9 mouse cellular contexts compared by ENCODE assay signal in the genomic region with DNA sequence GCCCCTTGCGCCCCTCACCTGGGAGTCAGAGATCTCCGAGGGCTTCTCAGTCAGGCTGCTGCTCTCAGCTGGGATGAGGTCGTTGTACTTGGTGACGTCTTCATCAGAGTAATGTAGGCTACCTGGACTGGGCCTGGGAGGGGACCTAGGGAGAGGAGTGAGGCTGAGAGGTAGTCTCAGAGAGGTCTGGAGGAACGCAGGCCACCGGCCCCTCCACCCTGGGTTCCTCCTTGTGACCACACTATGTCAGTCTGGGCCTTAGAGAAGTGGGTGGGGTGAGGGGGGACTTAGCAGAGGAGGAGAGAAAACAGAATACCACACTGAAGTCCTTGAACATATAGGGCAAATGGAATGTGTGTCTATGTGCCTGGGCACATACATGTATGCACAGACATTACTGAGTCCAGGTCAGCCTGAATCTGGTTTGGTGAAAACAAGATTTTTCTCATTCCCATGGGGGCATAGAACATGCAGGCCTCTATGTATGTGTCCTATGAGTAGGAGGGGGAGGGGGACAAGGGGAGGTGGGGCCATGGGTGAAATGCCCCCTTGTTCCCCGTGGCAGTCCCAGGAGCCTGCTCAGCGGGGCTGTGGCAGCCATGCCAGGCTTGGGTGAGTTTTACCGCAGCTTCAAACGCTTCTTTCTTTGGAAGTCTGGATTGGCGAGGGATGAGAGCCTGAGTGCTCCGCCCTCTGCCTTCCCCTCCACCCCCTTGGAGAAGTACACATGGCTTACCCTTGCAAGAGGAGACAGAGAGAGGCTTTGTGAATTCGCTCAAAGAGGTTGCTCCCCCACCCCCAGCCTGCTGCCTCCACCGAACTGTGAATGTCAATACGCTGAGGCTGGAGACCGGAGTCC. TPM values are rescaled to one million over a fixed set of nuclear protein-coding genes. Genes with fewer than 3 reads are reported as not detected.
DNase-seq lines count a peak whose midpoint lies in the region; ATAC-seq lines count a peak whose summit lies in the region.
"Had no signal": no experiment of that assay in that cellular context is flagged by ENCODE, and none has a peak within 500 bp of the region (broad histone marks: within the 10 kb centered on the region; RNA-seq: fewer than 3 reads in every experiment).

No protein-coding gene starts in this region.

- no peaks in the 10 kb centered on the region for H3K9me3 ChIP-seq in kidney, embryonic 15.5 days (replicated peaks)
- H3K9me3 ChIP-seq in hindbrain, embryonic 16.5 days (ENCODE audit: control insufficient read depth, low read length) = no peaks in the 10 kb centered on the region
- H3K9me3 ChIP-seq in midbrain, embryonic 13.5 days = no peaks in the 10 kb centered on the region
- H3K9me3 ChIP-seq: liver, embryonic 15.5 days had no signal

- H3K27me3 ChIP-seq in kidney, embryonic 15.5 days = no peaks in the 10 kb centered on the region
- no peaks in the 10 kb centered on the region for H3K27me3 ChIP-seq in hindbrain, embryonic 16.5 days (replicated peaks; ENCODE audit: control insufficient read depth, insufficient read depth, low read length)
- H3K27me3 ChIP-seq in midbrain, embryonic 13.5 days = no peaks in the 10 kb centered on the region

- H3K9ac ChIP-seq in kidney, embryonic 15.5 days = no peak overlapping the region
- H3K9ac ChIP-seq in hindbrain, embryonic 16.5 days (ENCODE audit: low read depth, low read length) = no peak overlapping the region
- no peak overlapping the region for H3K9ac ChIP-seq in midbrain, embryonic 13.5 days (replicated peaks)
- H3K9ac ChIP-seq: liver, embryonic 15.5 days had no signal

- H3K4me2 ChIP-seq in kidney, embryonic 15.5 days = 0 out of 2 replicates have a peak overlapping the region, but pooled peaks have one; percentile 10
- no peak overlapping the region for H3K4me2 ChIP-seq in hindbrain, embryonic 16.5 days (ENCODE audit: low read length)
- H3K4me2 ChIP-seq in midbrain, embryonic 13.5 days (replicated peaks) = no peak overlapping the region
- H3K4me2 ChIP-seq: liver, embryonic 15.5 days had no signal

- no peaks in the 10 kb centered on the region for H3K36me3 ChIP-seq in kidney, embryonic 15.5 days
- H3K36me3 ChIP-seq in hindbrain, embryonic 16.5 days (ENCODE audit: control insufficient read depth, insufficient read depth, low read length) = 0 out of 2 replicates have a peak, but pooled peaks cover 2% of the 10 kb centered on the region
- H3K36me3 ChIP-seq in midbrain, embryonic 13.5 days = peaks cover 13% of the 10 kb centered on the region
- H3K36me3 ChIP-seq: liver, embryonic 15.5 days had no signal

- DNase-seq in kidney, postnatal 36 days = no peak
- DNase-seq in embryo, embryonic 11 days = peak; percentile 68
- DNase-seq in adipocyte (ENCODE audit: low spot score) = no peak
- DNase-seq in urinary bladder, postnatal 10 days (ENCODE audit: low spot score) = no peak
- DNase-seq in B cell, adult 2 months = no peak

- 0 out of 2 replicates have a peak, but pooled peaks have one; percentile 25 for ATAC-seq in kidney, embryonic 15.5 days (replicated peaks; ENCODE audit: low FRiP score)
- peak; percentile 91 for ATAC-seq in hindbrain, embryonic 16.5 days
- peak; percentile 78 for ATAC-seq in midbrain, embryonic 13.5 days

- peak overlapping the region; percentile 52; the same call in 1 of the 2 replicates for H3K27ac ChIP-seq in kidney, embryonic 15.5 days
- peak overlapping the region; percentile 66; the same call in 1 of the 2 replicates for H3K27ac ChIP-seq in hindbrain, embryonic 16.5 days (ENCODE audit: low read depth, low read length)
- peak overlapping the region; percentile 77 for H3K27ac ChIP-seq in midbrain, embryonic 13.5 days
- H3K27ac ChIP-seq: liver, embryonic 15.5 days had no signal

- H3K4me1 ChIP-seq in kidney, embryonic 15.5 days = peaks cover 48% of the 10 kb centered on the region
- peaks cover 5% of the 10 kb centered on the region for H3K4me1 ChIP-seq in hindbrain, embryonic 16.5 days (ENCODE audit: control insufficient read depth, insufficient read depth, low read depth, low read length)
- peaks cover 55% of the 10 kb centered on the region for H3K4me1 ChIP-seq in midbrain, embryonic 13.5 days (replicated peaks)

- 43% methylated on average over 16 of the region's 16 CpGs for WGBS in kidney, embryonic 15.5 days
- WGBS in hindbrain, embryonic 16.5 days = 42% methylated on average over 16 of the region's 16 CpGs
- WGBS in midbrain, embryonic 13.5 days = 25% methylated on average over 16 of the region's 16 CpGs

- no peak overlapping the region for H3K4me3 ChIP-seq in kidney, embryonic 15.5 days (replicated peaks)
- H3K4me3 ChIP-seq in hindbrain, embryonic 16.5 days (ENCODE audit: low read length) = no peak overlapping the region
- no peak overlapping the region for H3K4me3 ChIP-seq in midbrain, embryonic 13.5 days (replicated peaks)
- H3K4me3 ChIP-seq: liver, embryonic 15.5 days had no signal

RNA-seq across cellular contexts. Expression of a gene that starts 39.9 kb away (rescaled TPM):
- 63.7 and 66.7 TPM in 2 replicates for polyA plus RNA-seq in kidney, embryonic 15.5 days (2015; fragmentation: Nextera tagmentation; extraction: Ambion mirVana)
- polyA plus RNA-seq in hindbrain, embryonic 16.5 days (2015; fragmentation: Nextera tagmentation; extraction: Ambion mirVana) = 72.2 and 80.1 TPM in 2 replicates
- 80.0 and 82.7 TPM in 2 replicates for polyA plus RNA-seq in midbrain, embryonic 13.5 days (2015; fragmentation: Nextera tagmentation; extraction: Ambion mirVana)

Comparison
In these comparisons a context has a peak if more than half of its experiments do, and no peak if none do; other contexts are left out.
1. ATAC-seq: peak in every context shown above with its lines; median percentile 91 in hindbrain, embryonic 16.5 days; 78 in midbrain, embryonic 13.5 days; 25 in kidney, embryonic 15.5 days.